Mouse (Mus musculus) liver, embryonic 14.5 days (tissue): ENCODE results near the gene Gpx1. TPM values are rescaled to one million over a fixed set of nuclear protein-coding genes. Genes with fewer than 3 reads are reported as not detected.
A peak's percentile ranks its signal among the peaks of the same experiment; 100 is the strongest.
"Not testable (repeated sequence)": the region's sequence is repeated elsewhere in the genome, so short reads cannot be mapped to it uniquely, and the experiment has no call there.

Source experiments
- ATAC-seq: fragments of 200-750 bp; cut with Nextera tagmentation; 2 replicates; pipeline ENCODE4 v1.8.0; 2017; ENCODE audit warnings: moderate number of reproducible peaks, mild to moderate bottlenecking, moderate library complexity; ENCODE audit not compliant: insufficient read depth
- DNase-seq, 3 experiments: peaks; one replicate each; pipeline ENCODE4 v3.0.0-alpha.2; 2012 to 2013; ENCODE audit warnings: low read depth in 3 of 3, low spot score in 3 of 3
- H3K27ac ChIP-seq: fragments of 300-500 bp; sonication (generic); 2 replicates; pipeline ENCODE4 v1.5.1; 2014; ENCODE audit warnings: moderate library complexity, mild to moderate bottlenecking, control low read depth, inconsistent platforms
- H3K27me3 ChIP-seq: fragments of 300-500 bp; sonication (generic); 2 replicates; pipeline ENCODE4 v1.6.1; 2014; ENCODE audit warnings: mild to moderate bottlenecking, low read length, moderate library complexity; ENCODE audit not compliant: control insufficient read depth, insufficient read depth
- H3K36me3 ChIP-seq: fragments of 300-500 bp; sonication (generic); replicated peaks from 2 replicates; pipeline ENCODE4 v1.6.1; 2014; ENCODE audit warnings: low read depth; ENCODE audit not compliant: control insufficient read depth, insufficient read depth
- H3K4me1 ChIP-seq, 2 experiments: fragments of 200-500 bp in 1 of 2; fragments of 300-500 bp in 1 of 2; sonication (generic) in 1 of 2; replicated peaks; 2 replicates each; pipeline ENCODE4 v1.6.1; 2012 to 2014; ENCODE audit warnings: antibody characterized with exemption in 1 of 2, inconsistent platforms in 1 of 2, low read length in 1 of 2; ENCODE audit not compliant: control insufficient read depth in 2 of 2, insufficient read depth in 2 of 2
- H3K4me2 ChIP-seq: fragments of 300-500 bp; sonication (generic); 2 replicates; pipeline ENCODE4 v1.6.1; 2014; ENCODE audit warnings: low read depth, mild to moderate bottlenecking, control low read depth, moderate library complexity
- H3K4me3 ChIP-seq, 2 experiments: fragments of 200-500 bp in 1 of 2; fragments of 300-500 bp in 1 of 2; sonication (generic) in 1 of 2; 2 replicates each; pipeline ENCODE4 v1.5.1; 2012 to 2014; ENCODE audit warnings: low read depth in 2 of 2, low read length in 2 of 2, mild to moderate bottlenecking in 2 of 2, control low read depth in 1 of 2, inconsistent platforms in 1 of 2, moderate library complexity in 1 of 2; ENCODE audit not compliant: insufficient read depth in 1 of 2
- H3K9ac ChIP-seq: fragments of 300-500 bp; sonication (generic); replicated peaks from 2 replicates; pipeline ENCODE4 v1.6.1; 2014; ENCODE audit warnings: mild to moderate bottlenecking, control low read depth, moderate library complexity
- H3K9me3 ChIP-seq: fragments of 300-500 bp; sonication (generic); 2 replicates; pipeline ENCODE4 v1.6.1; 2016; ENCODE audit warnings: low read length, mixed read lengths; ENCODE audit not compliant: control insufficient read depth
- CTCF ChIP-seq: IDR thresholded peaks from 2 replicates; pipeline ENCODE4 v1.5.1; 2016; ENCODE audit warnings: antibody characterized with exemption, low read depth, control low read depth
- EP300 ChIP-seq: IDR thresholded peaks from 2 replicates; pipeline ENCODE4 v1.6.1; 2016; ENCODE audit warnings: antibody characterized with exemption, low read depth
- WGBS: fragments of 180-500 bp; shearing (Covaris S2); extraction: QIAGEN DNeasy Blood & Tissue Kit; methylation state at CpG from one replicate; pipeline ENCODE4 v1.1.7; 2014; ENCODE audit not compliant: insufficient replicate concordance; 5-methylcytosine and 5-hydroxymethylcytosine counted together
- polyA plus RNA-seq, 2 experiments: library from polyadenylated mRNA; depleted of rRNA in 1 of 2; stranded (reverse) in 1 of 2; unstranded in 1 of 2; fragments of >200 nt; fragmentation: Nextera tagmentation in 1 of 2; extraction: Ambion mirVana in 1 of 2; gene quantifications; 2 replicates each; pipeline versions ENCODE4 v1.2.1 to v1.2.3; 2012 to 2014

Gpx1 gene
- polyA plus RNA-seq, 2 experiments = 3,741 to 6,910 TPM

GRCm38 (mm10) chr9:108317572-108317971, 21.1 kb upstream of the Gpx1 start:
- DNase-seq (no peak), ATAC-seq (no peak)
- H3K36me3 ChIP-seq = peaks cover 41% of the 10 kb centered on the region
- TF ChIP-seq EP300 (no peak), CTCF (peak; percentile 51)
- no peak overlapping the region for H3K4me3 ChIP-seq
- H3K27ac ChIP-seq = no peak overlapping the region
- H3K27me3 ChIP-seq = no peaks in the 10 kb centered on the region
- no peaks in the 10 kb centered on the region for H3K9me3 ChIP-seq
- H3K9ac ChIP-seq = no peak overlapping the region
- peaks cover 0 to 2% of the 10 kb centered on the region in 2 experiments; a peak in 1 of 4 replicates for H3K4me1 ChIP-seq
- WGBS = 91% methylated on average over 3 of the region's 3 CpGs
- H3K4me2 ChIP-seq = no peak overlapping the region

DNA sequence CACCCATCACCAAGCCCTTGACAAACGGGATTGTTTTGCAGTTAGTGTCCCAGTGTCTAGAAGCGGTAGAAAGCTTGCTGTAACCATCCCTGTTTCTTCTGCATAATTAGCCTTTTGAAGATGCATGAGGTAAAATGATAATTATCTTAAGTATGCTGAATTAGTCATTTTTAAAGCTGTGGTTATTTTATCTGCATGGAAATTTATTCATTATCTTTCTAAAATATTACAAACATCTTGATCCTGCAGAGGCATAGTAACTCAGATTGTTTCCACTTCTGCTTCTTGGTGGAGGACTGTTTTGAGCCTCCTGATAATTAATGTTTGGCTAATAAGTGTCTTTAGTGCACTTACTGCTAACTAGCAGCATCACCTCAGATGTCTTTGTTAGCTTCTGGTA, 20.2 kb upstream of the Gpx1 start:
- peaks cover 41% of the 10 kb centered on the region for H3K36me3 ChIP-seq
- peaks cover 0 to 2% of the 10 kb centered on the region in 2 experiments; a peak in 1 of 4 replicates for H3K4me1 ChIP-seq
- no peak overlapping the region for H3K4me3 ChIP-seq
- whole genome bisulfite sequencing = 79% methylated on average over 2 of the region's 2 CpGs
- H3K27me3 ChIP-seq = no peaks in the 10 kb centered on the region
- no peaks in the 10 kb centered on the region for H3K9me3 ChIP-seq
- no peak overlapping the region for H3K9ac ChIP-seq
- DNase-seq (no peak), ATAC-seq (no peak)
- no peak overlapping the region for H3K27ac ChIP-seq
- TF ChIP-seq CTCF (no peak), EP300 (no peak)
- no peak overlapping the region for H3K4me2 ChIP-seq

DNA sequence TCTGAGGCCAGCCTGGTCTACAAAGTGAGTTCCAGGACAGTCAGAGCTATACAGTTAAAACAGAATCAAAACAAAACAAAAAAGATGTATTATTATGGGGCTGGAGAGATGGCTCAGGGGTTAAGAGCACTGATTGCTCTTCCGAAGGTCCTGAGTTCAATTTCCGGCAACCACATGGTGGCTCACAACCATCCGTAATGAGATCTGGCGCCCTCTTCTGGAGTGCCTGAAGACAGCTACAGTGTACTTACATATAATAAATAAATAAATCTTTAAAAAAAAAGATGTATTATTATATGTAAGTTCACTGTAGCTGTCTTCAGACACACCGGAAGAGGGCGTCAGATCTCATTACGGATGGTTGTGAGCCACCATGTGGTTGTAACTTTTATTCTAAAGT, 16.6 kb upstream of the Gpx1 start:
- ATAC-seq, H3K9me3 ChIP-seq, H3K9ac ChIP-seq, H3K27ac ChIP-seq, H3K4me1 ChIP-seq, DNase-seq, H3K27me3 ChIP-seq, H3K4me2 ChIP-seq, H3K4me3 ChIP-seq: not testable (repeated sequence)
- TF ChIP-seq CTCF = peak; percentile 52
- H3K36me3 ChIP-seq = peaks cover 32% of the 10 kb centered on the region
- 77% methylated on average over 7 of the region's 7 CpGs for whole genome bisulfite sequencing

DNA sequence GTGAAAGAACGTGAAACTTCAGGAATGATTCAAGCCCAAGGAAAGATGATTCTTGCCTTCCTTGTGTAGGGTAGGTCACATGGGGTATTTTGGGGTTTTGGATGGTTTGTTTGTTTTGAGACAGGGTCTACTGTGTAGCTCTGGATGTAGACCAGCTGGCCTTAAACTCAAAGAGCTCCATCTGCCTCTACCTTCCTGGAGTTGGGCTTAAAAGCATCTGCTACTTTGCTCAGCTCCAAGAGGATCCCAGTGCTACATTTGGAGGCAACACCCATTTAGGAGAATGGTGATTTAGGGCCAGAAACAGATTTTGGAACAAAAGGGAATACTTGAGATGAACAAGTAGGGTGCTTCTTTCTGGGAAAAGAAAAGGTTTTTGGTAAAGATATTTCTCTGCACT, 13.9 kb upstream of the Gpx1 start:
- no peak overlapping the region for H3K4me2 ChIP-seq
- peaks cover 51% of the 10 kb centered on the region for H3K36me3 ChIP-seq
- no peaks in the 10 kb centered on the region for H3K27me3 ChIP-seq
- DNase-seq (no peak), ATAC-seq (no peak)
- H3K4me3 ChIP-seq = no peak overlapping the region
- WGBS = 84% methylated on average over 1 of the region's 1 CpGs
- no peaks in the 10 kb centered on the region for H3K9me3 ChIP-seq
- H3K4me1 ChIP-seq = peaks cover 2 to 7% of the 10 kb centered on the region in 2 experiments; a peak in 3 of 4 replicates
- H3K9ac ChIP-seq = no peak overlapping the region
- no peak for TF ChIP-seq CTCF
- TF ChIP-seq EP300 = no peak
- no peak overlapping the region for H3K27ac ChIP-seq

- TF ChIP-seq CTCF = no peak
- TF ChIP-seq EP300 = no peak
- Histone ChIP-seq H3K9me3 (no peaks in the 10 kb centered on the region), H3K4me3 (no peak overlapping the region), H3K27ac (no peak overlapping the region), H3K36me3 (peaks cover 53% of the 10 kb centered on the region), H3K27me3 (no peaks in the 10 kb centered on the region), H3K4me1 (peaks cover 2 to 7% of the 10 kb centered on the region in 2 experiments; a peak in 3 of 4 replicates), H3K9ac (no peak overlapping the region), H3K4me2 (no peak overlapping the region)
- ATAC-seq = no peak
- 85% methylated on average over 2 of the region's 2 CpGs for WGBS
- no peak for DNase-seq
Observed at GRCm38 (mm10) chr9:108325811-108326210, 12.9 kb upstream of the Gpx1 start.
